Mouse (Mus musculus) brain, adult 10 weeks (tissue): ENCODE data around the gene B9d1. TPM values are rescaled to one million over a fixed set of nuclear protein-coding genes. Genes with fewer than 3 reads are reported as not detected.

Experiments used
- polyA plus RNA-seq: library from polyadenylated mRNA; stranded (reverse); fragments of 350-450 nt; fragmentation: Illumina TruSeq; extraction: RNeasy Lipid Tissue Mini Kit (QIAGEN cat#74804); gene quantifications from one replicate; pipeline ENCODE4 v1.2.3, GENCODE M21; 2015; ENCODE audit warnings: low read depth, low replicate concordance

B9d1 gene
- 35.4 TPM for polyA plus RNA-seq

DNA sequence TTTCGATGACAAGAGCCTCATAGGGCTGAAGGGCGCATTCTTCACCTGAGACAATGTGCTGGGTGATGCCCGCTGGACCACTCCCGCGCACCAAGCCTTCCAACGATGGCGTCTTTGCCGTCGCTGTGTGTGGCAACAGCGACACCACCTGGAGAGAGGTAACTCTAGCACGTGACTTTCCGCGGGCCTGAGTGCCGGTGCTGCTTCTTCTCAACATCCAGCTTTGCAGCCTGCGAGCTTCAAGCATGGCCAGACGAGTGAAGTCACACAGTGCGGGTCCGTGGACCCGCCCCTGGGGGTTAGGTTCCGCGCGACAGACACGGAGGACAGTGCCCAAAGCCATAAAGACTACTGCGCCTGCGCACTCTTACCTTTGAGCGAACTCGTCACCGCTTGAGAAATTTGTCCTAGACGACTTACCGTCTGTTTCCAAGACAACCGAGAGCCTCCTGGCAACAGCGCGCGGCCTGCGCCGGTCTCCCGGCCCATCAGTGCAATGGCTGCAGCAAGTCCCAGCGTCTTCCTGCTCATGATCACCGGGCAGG lies at the start of gene B9d1:
B9d1 (plus strand) TSS at position 432 of the 545 bp plus-strand sequence.

DNA sequence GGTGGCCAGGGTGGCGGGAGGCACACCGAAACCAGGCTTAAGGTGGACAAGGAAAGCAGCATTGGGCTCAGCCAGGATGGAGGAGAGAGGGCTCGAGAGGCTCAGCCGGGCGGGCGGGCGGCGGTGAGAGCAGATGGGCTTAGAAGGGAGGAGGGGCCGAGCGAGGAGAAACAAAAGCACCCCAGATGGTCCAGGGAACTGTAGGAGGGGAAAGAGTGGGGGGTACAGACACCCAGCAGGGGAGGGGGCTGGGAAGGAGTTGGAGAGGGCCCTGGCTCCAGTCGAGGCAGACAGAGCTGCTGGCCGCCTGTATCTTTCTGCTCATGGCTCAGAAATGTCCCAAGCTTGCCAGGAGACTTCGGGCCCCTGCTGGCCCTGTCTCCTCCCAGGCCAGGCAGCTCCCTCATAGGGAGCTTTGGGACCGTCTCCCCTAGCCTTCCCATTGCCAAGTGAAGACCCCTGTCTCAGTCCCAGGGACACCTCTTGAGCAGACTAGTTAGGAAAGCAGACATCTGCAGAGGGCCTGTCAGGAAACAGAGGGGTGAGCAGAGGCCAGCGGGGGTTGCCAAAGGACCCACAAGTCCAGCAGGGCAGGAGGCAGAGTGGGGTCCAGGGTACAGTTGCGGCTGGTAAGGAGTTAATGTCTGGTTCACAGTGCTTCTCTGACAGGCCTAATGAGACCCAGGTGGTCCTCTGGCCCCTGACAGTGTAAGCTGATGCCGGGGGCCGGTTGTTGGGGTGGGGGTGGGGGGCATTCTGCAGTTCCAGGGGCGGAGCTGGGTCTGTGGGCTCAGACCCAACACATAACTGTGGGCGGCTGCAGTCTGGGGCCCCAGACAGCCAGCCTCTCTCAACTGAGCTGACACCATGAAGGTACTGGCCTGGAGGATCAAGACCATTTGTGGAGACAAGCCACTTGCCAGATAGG lies 20.1 kb upstream of the B9d1 start, which contains the start of gene Mfap4:
Mfap4 (plus strand) TSS at position 819 of the 928 bp plus-strand sequence.

GRCm38 (mm10) chr11:61494129-61494997 lies 10.6 kb upstream of the B9d1 start, which contains the start of gene Mapk7:
TSS of gene Mapk7 (minus strand) at chr11:61494406.

Other genes with a start within 250 kb of the B9d1 start
- 49.8 TPM for gene Aldh3a2, start 237.7 kb upstream of the B9d1 start, polyA plus RNA-seq
- gene Slc47a2, start 162.3 kb upstream of the B9d1 start, polyA plus RNA-seq: not detected
- 1.7 TPM for gene Slc47a1, start 126.8 kb upstream of the B9d1 start, polyA plus RNA-seq
- 258 TPM for gene Rnf112, start 51.0 kb upstream of the B9d1 start, polyA plus RNA-seq
- 2.2 TPM for gene Mfap4, start 19.7 kb upstream of the B9d1 start, polyA plus RNA-seq
- 13.7 TPM for gene Mapk7, start 10.7 kb upstream of the B9d1 start, polyA plus RNA-seq
- gene Epn2, start 74.5 kb downstream of the B9d1 start, polyA plus RNA-seq: 90.3 TPM
- 5.9 TPM for gene Grap, start 148.1 kb downstream of the B9d1 start, polyA plus RNA-seq
- not detected for gene Fam83g, start 178.9 kb downstream of the B9d1 start, polyA plus RNA-seq
- not detected for gene Slc5a10, start 215.7 kb downstream of the B9d1 start, polyA plus RNA-seq